26 mouse cellular contexts compared by ENCODE assay signal in the genomic region with DNA sequence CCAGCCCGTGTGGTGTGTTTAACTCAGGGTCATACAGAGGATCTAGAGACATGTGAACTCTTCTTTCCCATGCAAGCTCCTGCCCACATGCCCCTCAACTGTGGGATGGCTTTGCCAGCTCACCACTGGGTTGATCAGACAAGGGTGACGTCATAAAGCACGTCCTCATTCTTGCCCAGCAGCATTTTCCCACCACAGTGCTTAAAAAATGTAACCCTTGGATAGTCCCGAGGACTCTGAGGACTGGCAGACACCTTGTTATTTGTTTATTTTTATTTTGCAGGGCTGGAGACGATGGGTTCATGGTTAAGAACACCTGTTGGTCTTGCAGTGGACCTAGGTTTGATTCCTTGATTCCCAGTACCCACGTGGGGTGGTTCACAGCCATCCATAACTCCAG. TPM values are rescaled to one million over a fixed set of nuclear protein-coding genes. Genes with fewer than 3 reads are reported as not detected.
DNase-seq lines count a peak whose midpoint lies in the region; ATAC-seq and TF ChIP-seq lines count a peak whose summit lies in the region.
"Had no signal": no experiment of that assay in that cellular context is flagged by ENCODE, and none has a peak within 500 bp of the region (broad histone marks: within the 10 kb centered on the region; RNA-seq: fewer than 3 reads in every experiment).

No protein-coding gene starts in this region.

- peaks cover 48% of the 10 kb centered on the region for H3K4me1 ChIP-seq in thymus, adult 2 months (replicated peaks; ENCODE audit: control insufficient read depth, insufficient read depth, low read length)
- H3K4me1 ChIP-seq in bone marrow macrophage, adult 2 months (ENCODE audit: control insufficient read depth, insufficient read depth, low read length), result peaks cover 88% of the 10 kb centered on the region
- peaks cover 24% of the 10 kb centered on the region for H3K4me1 ChIP-seq in liver, embryonic 12.5 days
- H3K4me1 ChIP-seq: embryonic facial prominence, embryonic 12.5 days; forebrain, embryonic 13.5 days; forebrain, embryonic 15.5 days had no signal

- H3K27ac ChIP-seq in thymus, adult 2 months (ENCODE audit: control insufficient read depth, insufficient read depth, low read length), result peak overlapping the region; percentile 7; the same call in 1 of the 2 replicates
- peak overlapping the region; percentile 13; the same call in 1 of the 2 replicates for H3K27ac ChIP-seq in bone marrow macrophage, adult 2 months (ENCODE audit: insufficient read depth, low read depth, low read length)
- H3K27ac ChIP-seq in liver, embryonic 12.5 days, result no peak overlapping the region
- H3K27ac ChIP-seq: embryonic facial prominence, embryonic 10.5 days; embryonic facial prominence, embryonic 12.5 days; forebrain, embryonic 13.5 days; forebrain, embryonic 15.5 days had no signal

- no peak for TF ChIP-seq POLR2A in thymus, adult 2 months (IDR thresholded peaks at IDR 0.05; ENCODE audit: control insufficient read depth, extremely low read depth, insufficient read depth, low read length, poor library complexity)
- no peak for TF ChIP-seq POLR2A in bone marrow macrophage, adult 2 months (IDR thresholded peaks at IDR 0.05; ENCODE audit: borderline replicate concordance, low read depth, low read length)

- H3K9me3 ChIP-seq in liver, embryonic 12.5 days (replicated peaks), result no peaks in the 10 kb centered on the region
- H3K9me3 ChIP-seq: embryonic facial prominence, embryonic 10.5 days; embryonic facial prominence, embryonic 12.5 days; forebrain, embryonic 13.5 days; forebrain, embryonic 15.5 days; G1E had no signal

- no peak overlapping the region for H3K4me2 ChIP-seq in liver, embryonic 12.5 days
- H3K4me2 ChIP-seq: embryonic facial prominence, embryonic 12.5 days; forebrain, embryonic 13.5 days; forebrain, embryonic 15.5 days had no signal

- H3K4me3 ChIP-seq in thymus, adult 2 months (ENCODE audit: control insufficient read depth, insufficient read depth, low read length), result no peak overlapping the region
- no peak overlapping the region for H3K4me3 ChIP-seq in bone marrow macrophage, adult 2 months (ENCODE audit: insufficient read depth, low read length)
- H3K4me3 ChIP-seq in liver, embryonic 12.5 days, result no peak overlapping the region
- H3K4me3 ChIP-seq: embryonic facial prominence, embryonic 10.5 days; embryonic facial prominence, embryonic 12.5 days; forebrain, embryonic 13.5 days; forebrain, embryonic 15.5 days had no signal

- WGBS in thymus, adult 2 months, result 93% methylated on average over 6 of the region's 6 CpGs
- 71% methylated on average over 6 of the region's 6 CpGs for WGBS in liver, embryonic 12.5 days (ENCODE audit: insufficient replicate concordance)

- ATAC-seq in inflammation-experienced regulatory T-cells, adult 6 months, result no peak
- ATAC-seq in liver, embryonic 12.5 days, result no peak
- ATAC-seq: activated CD4-positive, CD25-positive, alpha-beta regulatory T cell, adult 4 months; CD4-positive, CD25-positive, alpha-beta regulatory T cell, adult 4 months; forebrain, embryonic 13.5 days; forebrain, embryonic 15.5 days; forebrain, postnatal 0 days; Patski had no signal

- no peak for DNase-seq in thymus, adult 2 months
- DNase-seq in thymus, postnatal 25 days, result no peak
- DNase-seq: adrenal gland, adult 8-10 months; adrenal gland, postnatal 14 days; adrenal gland, postnatal 36 days; cerebellum, adult 11 months; cerebellum, adult 2 months; cerebellum, adult 9-10 months; cerebellum, postnatal 10 days; cerebellum, postnatal 25 days; forebrain, postnatal 0 days had no signal

- 0 out of 2 replicates have a peak, but pooled peaks cover 3% of the 10 kb centered on the region for H3K36me3 ChIP-seq in thymus, adult 2 months (ENCODE audit: control insufficient read depth, insufficient read depth, low read length)
- H3K36me3 ChIP-seq in liver, embryonic 12.5 days, result peaks cover 18% of the 10 kb centered on the region

- TF ChIP-seq CTCF in thymus, adult 2 months (IDR thresholded peaks at IDR 0.05; ENCODE audit: borderline replicate concordance, control insufficient read depth, extremely low read depth, insufficient read depth, low read length, poor library complexity), result no peak
- no peak for TF ChIP-seq CTCF in bone marrow macrophage, adult 2 months (IDR thresholded peaks at IDR 0.05; ENCODE audit: low read depth, low read length)

- no peaks in the 10 kb centered on the region for H3K27me3 ChIP-seq in thymus, adult 2 months (ENCODE audit: control insufficient read depth, insufficient read depth, low read length)
- H3K27me3 ChIP-seq in liver, embryonic 12.5 days (replicated peaks), result no peaks in the 10 kb centered on the region
- H3K27me3 ChIP-seq: CH12.LX; embryonic facial prominence, embryonic 12.5 days; forebrain, embryonic 13.5 days; forebrain, embryonic 15.5 days; Patski had no signal

- H3K9ac ChIP-seq in liver, embryonic 12.5 days, result no peak overlapping the region
- H3K9ac ChIP-seq: embryonic facial prominence, embryonic 12.5 days; forebrain, embryonic 13.5 days; forebrain, embryonic 15.5 days; forebrain, postnatal 0 days had no signal

RNA-seq across cellular contexts. Expression of gene Gpr183, which starts 25.9 kb away (rescaled TPM):
- polyA plus RNA-seq in thymus, adult 2 months (2012; rRNA removed), result 10.1 and 10.3 TPM in 2 replicates
- polyA plus RNA-seq in bone marrow macrophage, adult 2 months (2012; ENCODE audit: insufficient read depth, insufficient read length, missing spikeins), result 33.0 and 34.1 TPM in 2 replicates
- 100 to 1,000 TPM; 108 to 142 (median 140) TPM for polyA plus RNA-seq in inflammation-experienced regulatory T-cells, adult 6 months (2017; shearing (Covaris generic))
- polyA plus RNA-seq in liver, embryonic 12.5 days (2016; fragmentation: Nextera tagmentation; extraction: Ambion mirVana), result 1.8 and 2.1 TPM in 2 replicates
- polyA plus RNA-seq: Patski had no signal

RNA-seq across cellular contexts. Expression of gene Timm8a2, which starts 43.6 kb away (rescaled TPM):
- 0.38 and 0.43 TPM in 2 replicates for polyA plus RNA-seq in thymus, adult 2 months (2012; rRNA removed)
- not detected in 2 replicates for polyA plus RNA-seq in bone marrow macrophage, adult 2 months (2012; ENCODE audit: insufficient read depth, insufficient read length, missing spikeins)
- polyA plus RNA-seq in inflammation-experienced regulatory T-cells, adult 6 months (2017; shearing (Covaris generic)), result not detected
- not detected in 2 replicates for polyA plus RNA-seq in liver, embryonic 12.5 days (2016; fragmentation: Nextera tagmentation; extraction: Ambion mirVana)
- polyA plus RNA-seq: activated CD4-positive, CD25-positive, alpha-beta regulatory T cell, adult 4 months; C2C12; CD4-positive, CD25-positive, alpha-beta regulatory T cell, adult 4 months; embryonic facial prominence, embryonic 10.5 days; embryonic facial prominence, embryonic 12.5 days; embryonic facial prominence, embryonic 14.5 days; forebrain, embryonic 11.5 days; forebrain, embryonic 13.5 days; forebrain, embryonic 15.5 days; forebrain, postnatal 0 days; Patski had no signal
